Mouse (Mus musculus): ENCODE results near the gene Prok1.

Prok1 gene

DNA sequence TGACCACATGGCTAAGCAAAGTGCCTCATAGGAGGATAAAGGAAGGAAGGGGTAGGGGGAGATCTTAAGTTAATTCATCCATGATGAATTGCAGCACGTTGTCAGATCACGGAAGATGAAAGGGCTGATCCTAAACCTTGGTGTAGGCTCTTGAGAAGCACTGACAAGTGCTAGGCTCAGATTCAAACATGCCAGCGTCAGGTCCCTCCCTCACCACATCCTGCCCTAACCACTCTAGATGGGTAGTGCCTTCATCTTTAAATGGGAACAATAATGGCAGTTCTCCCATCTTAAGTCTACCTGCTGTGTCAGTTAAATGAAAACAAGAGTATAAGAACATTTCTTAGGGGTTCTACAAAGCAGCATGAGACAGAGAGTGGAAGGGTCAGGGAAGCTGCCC lies 53.9 kb downstream of the Prok1 start:
- DNase-seq (ENCODE audit: low spot score) = no peak

DNA sequence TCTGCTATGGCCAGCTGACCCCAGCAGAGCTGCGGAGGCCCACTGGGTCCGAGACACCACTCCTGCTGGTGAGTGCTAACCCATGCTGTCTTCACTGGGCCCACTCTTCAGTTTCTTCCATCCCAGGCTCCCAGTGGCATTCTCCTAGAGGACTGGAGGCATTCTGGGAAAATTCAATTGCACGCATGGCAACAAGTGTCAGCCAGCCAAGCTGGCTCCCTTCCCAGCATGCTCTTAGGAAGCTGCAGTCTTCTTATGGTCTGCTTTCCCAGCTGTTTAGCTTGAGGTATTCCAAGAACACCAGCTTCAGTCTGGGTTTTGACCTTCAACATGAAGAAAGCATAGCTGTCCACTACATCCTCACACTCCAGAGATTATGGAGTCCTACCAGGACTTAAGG lies 56.3 kb downstream of the Prok1 start:
- no peak for DNase-seq (ENCODE audit: low spot score)

Data from urinary bladder, postnatal 25 days (tissue).